Mouse (Mus musculus) liver (tissue): Measurements from ENCODE around the gene Grap2.
A peak's percentile ranks its signal among the peaks of the same experiment; 100 is the strongest.

Experiments
- DNase-seq: peaks from one replicate; pipeline ENCODE4 v3.0.0-alpha.2; 2020; ENCODE audit warnings: mixed read lengths

The Grap2 gene

GRCm38 (mm10) chr15:80572291-80572690, at the start of gene Grap2:
Gene Grap2 (plus strand): TSS chr15:80572594.
- DNase-seq, result peak; percentile 41

GRCm38 (mm10) chr15:80529955-80530869, 42.2 kb upstream of the Grap2 start:
- DNase-seq, result no peak

GRCm38 (mm10) chr15:80531026-80531425, 41.4 kb upstream of the Grap2 start:
- DNase-seq, result peak; percentile 47

DNA sequence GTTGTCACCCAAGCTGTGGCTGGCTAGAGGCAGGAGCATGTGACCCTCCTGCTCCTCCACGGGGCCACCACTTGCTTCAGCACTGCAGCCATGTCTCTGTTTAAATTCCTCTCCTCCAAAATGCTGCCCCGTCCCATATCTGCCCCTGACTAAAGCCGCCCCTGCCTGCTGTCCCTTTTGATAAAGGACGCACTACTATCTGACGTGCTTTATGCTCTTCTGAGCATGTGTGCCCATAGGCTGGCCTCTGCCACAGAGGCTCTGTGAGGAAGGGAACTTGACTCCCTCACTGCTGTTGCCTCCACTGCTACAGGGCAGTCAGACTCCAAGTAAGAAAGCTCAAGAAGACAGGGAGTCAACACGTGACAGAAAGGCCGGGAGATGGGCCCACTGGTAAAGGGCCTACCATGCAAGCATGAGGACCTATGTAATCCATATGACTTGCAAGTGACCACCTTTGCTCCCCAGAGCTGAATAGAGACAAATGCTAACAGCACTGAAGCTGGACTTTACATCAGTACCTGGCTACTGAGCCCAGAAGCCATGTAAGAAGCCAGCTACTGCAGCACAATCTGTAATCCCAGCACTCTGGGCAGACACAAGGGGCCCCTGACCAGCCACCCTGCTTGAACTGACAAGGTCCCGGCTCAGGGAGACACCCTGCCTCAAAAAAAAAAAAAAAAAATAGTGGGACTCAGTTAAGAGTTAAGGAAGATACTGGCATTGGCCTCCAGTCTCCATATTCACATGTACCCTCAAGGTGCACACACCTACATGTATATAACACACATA, 39.9 kb upstream of the Grap2 start:
- DNase-seq, result peak; percentile 84

GRCm38 (mm10) chr15:80533274-80533673, 39.1 kb upstream of the Grap2 start:
- DNase-seq, result no peak

- no peak for DNase-seq
These were observed 36.3 kb upstream of the Grap2 start for GRCm38 (mm10) chr15:80536051-80536450.

DNA sequence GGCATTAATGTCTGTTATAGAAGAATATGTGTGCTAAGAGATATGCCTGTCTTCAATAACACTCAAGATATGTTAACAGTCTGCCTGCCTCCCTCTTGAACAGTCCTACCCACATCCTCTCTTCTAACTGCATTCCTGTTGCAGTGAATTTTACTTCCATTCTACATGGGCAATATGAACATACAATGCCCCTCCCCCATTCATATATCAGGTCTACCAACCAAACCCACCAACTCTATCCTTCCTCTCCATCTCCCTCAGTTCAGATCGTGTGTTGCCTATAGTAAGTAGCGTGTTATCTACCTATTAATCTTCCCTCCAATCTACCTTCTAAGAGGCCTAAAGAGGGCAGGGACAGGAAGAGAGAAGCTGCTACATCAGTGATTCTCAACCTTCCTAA, 34.3 kb upstream of the Grap2 start:
- no peak for DNase-seq

- no peak for DNase-seq
These were observed 33.6 kb upstream of the Grap2 start for GRCm38 (mm10) chr15:80538671-80539340.

- DNase-seq, result no peak
These were observed 28.3 kb upstream of the Grap2 start for GRCm38 (mm10) chr15:80544115-80544514.

- DNase-seq, result no peak
These were observed 27.0 kb upstream of the Grap2 start for GRCm38 (mm10) chr15:80545430-80545829.

GRCm38 (mm10) chr15:80554860-80555822, 17.3 kb upstream of the Grap2 start:
- DNase-seq, result no peak

- no peak for DNase-seq
These were observed 16.4 kb upstream of the Grap2 start for GRCm38 (mm10) chr15:80556021-80556420.

DNA sequence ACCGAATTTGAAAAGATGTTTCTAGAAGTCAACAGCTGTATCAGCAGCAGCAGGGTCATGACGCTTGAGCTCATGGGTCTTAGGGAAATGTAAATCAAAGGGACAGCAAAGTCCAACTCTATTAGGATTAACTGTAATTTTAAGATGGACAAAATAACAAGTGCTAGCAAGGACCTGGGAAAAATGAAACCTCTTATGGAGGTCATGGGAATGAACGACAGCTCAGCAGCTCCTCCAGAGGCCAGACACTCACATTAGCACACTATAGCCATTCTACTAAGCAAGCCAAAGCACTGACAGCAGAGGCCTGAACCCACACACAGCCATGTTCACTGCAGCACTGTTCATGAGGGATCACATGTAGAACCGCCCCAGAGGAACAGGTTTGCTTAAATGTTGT, 14.6 kb upstream of the Grap2 start:
- no peak for DNase-seq

DNA sequence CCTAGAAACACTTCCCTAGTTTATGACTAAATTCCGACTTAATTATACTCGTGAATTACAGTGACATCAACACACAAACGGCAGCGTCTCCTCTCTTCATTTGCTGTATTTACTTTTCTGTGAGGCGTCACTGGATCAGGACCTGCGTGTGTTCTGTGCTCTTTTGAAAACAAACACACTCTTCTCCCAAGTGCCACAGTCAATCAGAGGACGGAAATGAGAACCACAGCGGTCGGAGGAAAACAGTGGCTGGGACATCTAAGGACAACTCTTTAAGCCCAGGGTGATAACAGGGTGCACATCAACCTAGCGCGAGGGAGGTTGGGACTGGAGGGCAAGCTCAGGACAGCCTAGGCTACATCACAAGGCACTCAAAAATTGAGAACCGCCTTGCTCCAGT, 12.9 kb upstream of the Grap2 start:
- no peak for DNase-seq

GRCm38 (mm10) chr15:80559978-80560377, 12.4 kb upstream of the Grap2 start:
- DNase-seq, result no peak

- DNase-seq, result no peak
These were observed 11.5 kb upstream of the Grap2 start for GRCm38 (mm10) chr15:80560646-80561580.

- DNase-seq, result no peak
These were observed 9.9 kb upstream of the Grap2 start for GRCm38 (mm10) chr15:80562446-80562845.

DNA sequence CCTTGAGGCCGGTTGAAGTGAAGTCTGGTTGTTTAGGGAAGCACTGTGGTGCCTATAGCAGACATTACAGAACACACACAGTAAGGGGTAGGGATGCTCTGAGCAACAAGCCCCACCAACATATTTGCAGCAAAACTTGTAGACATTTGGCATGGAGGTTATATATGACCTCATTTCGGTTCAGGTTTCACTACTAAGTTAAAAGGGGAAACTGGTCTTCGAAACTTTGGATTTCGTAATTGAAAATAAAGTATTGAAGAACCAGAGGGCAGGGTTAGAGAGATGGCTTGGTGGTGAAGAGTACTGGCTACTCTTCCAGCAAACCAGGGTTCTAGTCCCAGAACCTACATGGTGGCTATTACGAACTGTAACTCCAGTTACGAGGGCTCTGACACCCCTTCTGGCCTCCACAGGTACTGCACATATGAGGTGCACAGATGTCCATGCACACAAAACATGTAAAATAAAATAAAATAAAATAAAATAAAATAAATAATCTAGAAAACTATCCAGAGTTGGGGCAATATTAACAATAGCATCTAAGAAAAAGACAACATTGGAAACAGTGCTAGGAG, 8.7 kb upstream of the Grap2 start:
- DNase-seq, result peak; percentile 36

- no peak for DNase-seq
These were observed 7.2 kb upstream of the Grap2 start, which contains the start of gene Enthd1 for GRCm38 (mm10) chr15:80565106-80565665. Gene Enthd1 (minus strand): TSS chr15:80565156.

- DNase-seq, result no peak
These were observed 5.7 kb upstream of the Grap2 start for GRCm38 (mm10) chr15:80566696-80567095.
